Mouse (Mus musculus): Measurements from ENCODE around the gene Tagln. TPM values are rescaled to one million over a fixed set of nuclear protein-coding genes. Genes with fewer than 3 reads are reported as not detected.

Gene Tagln
- polyA plus RNA-seq, 1 experiment from 2014 or later: 10.1 TPM

DNA sequence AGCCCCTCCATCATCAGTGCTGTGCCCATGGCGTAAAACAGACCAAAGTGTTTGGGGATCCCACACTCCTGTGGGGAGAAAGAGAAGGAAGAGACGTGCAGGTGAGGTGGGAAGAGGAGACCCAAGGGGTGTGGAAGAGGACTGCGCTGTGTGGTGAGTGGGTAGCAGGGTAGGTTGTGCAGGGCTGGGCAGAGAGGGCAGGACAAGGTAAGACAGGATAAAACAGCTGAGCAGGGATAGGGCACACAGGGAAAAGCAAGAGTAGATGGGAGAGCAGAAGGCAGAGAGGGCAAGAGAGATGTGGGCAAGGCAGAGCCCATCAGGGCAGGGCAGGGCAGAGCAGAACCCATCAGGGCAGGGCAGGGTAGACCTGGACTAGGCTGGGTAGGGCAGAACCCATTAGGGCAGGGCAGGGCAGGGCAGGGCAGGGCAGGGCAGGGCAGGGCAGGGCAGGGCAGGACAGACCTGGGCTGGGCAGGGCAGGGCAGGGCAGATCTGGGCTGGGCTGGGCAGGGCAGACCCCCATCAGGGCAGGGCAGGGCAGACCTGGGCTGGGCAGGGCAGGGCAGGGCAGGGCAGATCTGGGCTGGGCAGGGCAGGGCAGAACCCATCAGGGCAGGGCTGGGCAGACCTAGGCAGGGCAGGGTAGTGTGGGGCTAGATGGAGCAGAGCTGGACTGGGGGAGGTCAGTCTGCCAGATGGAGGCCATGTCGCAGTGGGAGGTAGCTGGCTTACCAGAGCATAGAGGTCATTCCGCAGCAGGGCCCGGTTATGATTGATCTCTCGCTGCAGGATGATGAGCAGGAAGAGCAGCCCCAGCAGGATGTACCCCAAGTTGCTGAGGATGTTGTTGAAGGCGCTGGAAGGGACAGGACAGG lies 8.0 kb upstream of the Tagln start:
- no peak overlapping the region for H3K4me2 ChIP-seq (replicated peaks)
- H3K36me3 ChIP-seq: peaks cover 90% of the 10 kb centered on the region
- no peak overlapping the region for H3K27ac ChIP-seq
- no peaks in the 10 kb centered on the region for H3K4me1 ChIP-seq
- no peak overlapping the region for H3K4me3 ChIP-seq
- 88% methylated on average over 8 of the region's 8 CpGs for WGBS
- no peak overlapping the region for H3K9ac ChIP-seq
- no peaks in the 10 kb centered on the region for H3K9me3 ChIP-seq
- ATAC-seq (ENCODE audit: low FRiP score, low read depth): no peak
- no peaks in the 10 kb centered on the region for H3K27me3 ChIP-seq (replicated peaks)

GRCm38 (mm10) chr9:45942916-45943315 lies 7.1 kb upstream of the Tagln start:
- Histone ChIP-seq H3K27ac (no peak overlapping the region), H3K4me3 (no peak overlapping the region), H3K4me2 (replicated peaks) (no peak overlapping the region), H3K9ac (no peak overlapping the region), H3K9me3 (no peaks in the 10 kb centered on the region), H3K36me3 (peaks cover 92% of the 10 kb centered on the region), H3K27me3 (replicated peaks) (no peaks in the 10 kb centered on the region), H3K4me1 (no peaks in the 10 kb centered on the region)
- 93% methylated on average over 8 of the region's 8 CpGs for WGBS
- no peak for ATAC-seq (ENCODE audit: low FRiP score, low read depth)

- Histone ChIP-seq H3K36me3 (peaks cover 88% of the 10 kb centered on the region), H3K4me2 (replicated peaks) (no peak overlapping the region), H3K27ac (no peak overlapping the region), H3K27me3 (replicated peaks) (no peaks in the 10 kb centered on the region), H3K4me3 (no peak overlapping the region), H3K9ac (no peak overlapping the region), H3K4me1 (no peaks in the 10 kb centered on the region), H3K9me3 (no peaks in the 10 kb centered on the region)
- WGBS: 93% methylated on average over 16 of the region's 16 CpGs
- no peak for ATAC-seq (ENCODE audit: low FRiP score, low read depth)
Measured at GRCm38 (mm10) chr9:45942464-45942863, 6.6 kb upstream of the Tagln start.

DNA sequence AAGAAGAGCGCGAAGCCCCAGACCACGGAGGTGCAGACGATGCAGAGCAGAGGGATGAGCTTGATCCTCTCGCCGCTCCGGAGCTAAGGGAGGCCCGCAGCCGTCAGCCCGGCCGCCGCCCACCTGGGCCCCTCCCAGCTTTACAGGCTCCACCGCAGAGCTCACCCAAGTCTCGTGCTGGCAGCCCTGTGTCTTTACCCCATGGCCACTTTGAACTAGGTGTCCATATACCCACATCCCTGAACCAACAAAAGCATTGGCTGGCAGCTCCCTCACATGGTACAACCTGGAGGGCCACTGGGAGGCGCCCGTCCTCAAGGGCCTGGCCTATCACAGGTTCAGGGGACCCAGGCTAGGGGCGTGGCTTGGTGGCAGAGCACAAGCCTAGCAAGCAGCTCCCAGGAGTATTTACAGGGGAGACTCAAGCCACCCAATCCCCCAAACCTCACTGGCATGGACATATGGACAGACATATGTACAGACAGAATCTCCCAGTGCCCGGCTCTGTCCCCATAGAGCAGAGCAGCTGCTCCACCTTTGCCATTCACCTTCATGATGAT lies 5.6 kb upstream of the Tagln start:
- Histone ChIP-seq H3K9ac (no peak overlapping the region), H3K4me3 (no peak overlapping the region), H3K27ac (no peak overlapping the region), H3K9me3 (no peaks in the 10 kb centered on the region), H3K4me1 (no peaks in the 10 kb centered on the region), H3K4me2 (replicated peaks) (no peak overlapping the region), H3K27me3 (replicated peaks) (no peaks in the 10 kb centered on the region), H3K36me3 (peaks cover 78% of the 10 kb centered on the region)
- no peak for ATAC-seq (ENCODE audit: low FRiP score, low read depth)
- WGBS: 56% methylated on average over 18 of the region's 18 CpGs

GRCm38 (mm10) chr9:45939794-45940193 lies 3.9 kb upstream of the Tagln start:
- ATAC-seq (ENCODE audit: low FRiP score, low read depth): no peak
- WGBS: 89% methylated on average over 6 of the region's 6 CpGs

GRCm38 (mm10) chr9:45938952-45939637 lies 3.2 kb upstream of the Tagln start:
- peaks cover 6% of the 10 kb centered on the region for H3K4me1 ChIP-seq
- H3K27ac ChIP-seq: no peak overlapping the region
- 88% methylated on average over 15 of the region's 15 CpGs for WGBS
- H3K9me3 ChIP-seq: no peaks in the 10 kb centered on the region
- H3K27me3 ChIP-seq (replicated peaks): no peaks in the 10 kb centered on the region
- no peak for ATAC-seq (ENCODE audit: low FRiP score, low read depth)
- peaks cover 55% of the 10 kb centered on the region for H3K36me3 ChIP-seq
- H3K4me2 ChIP-seq (replicated peaks): no peak overlapping the region
- H3K9ac ChIP-seq: no peak overlapping the region
- no peak overlapping the region for H3K4me3 ChIP-seq

More at GRCm38 (mm10) chr9:45939794-45940193, 3.9 kb upstream of the Tagln start:
- Histone ChIP-seq H3K27me3 (replicated peaks) (no peaks in the 10 kb centered on the region), H3K9me3 (no peaks in the 10 kb centered on the region), H3K4me1 (peaks cover 6% of the 10 kb centered on the region), H3K9ac (no peak overlapping the region), H3K4me2 (replicated peaks) (no peak overlapping the region), H3K36me3 (peaks cover 62% of the 10 kb centered on the region), H3K4me3 (no peak overlapping the region), H3K27ac (no peak overlapping the region)

- H3K27ac ChIP-seq: no peak overlapping the region
- 95% methylated on average over 8 of the region's 8 CpGs for WGBS
- H3K36me3 ChIP-seq: peaks cover 45% of the 10 kb centered on the region
Measured at GRCm38 (mm10) chr9:45938088-45938487, 2.2 kb upstream of the Tagln start.

GRCm38 (mm10) chr9:45936883-45937282 lies 1.0 kb upstream of the Tagln start:
- Histone ChIP-seq H3K27ac (no peak overlapping the region), H3K9ac (no peak overlapping the region), H3K4me2 (replicated peaks) (no peak overlapping the region), H3K4me3 (no peak overlapping the region), H3K9me3 (no peaks in the 10 kb centered on the region), H3K36me3 (peaks cover 36% of the 10 kb centered on the region), H3K4me1 (peaks cover 6% of the 10 kb centered on the region), H3K27me3 (replicated peaks) (no peaks in the 10 kb centered on the region)
- 28% methylated on average over 3 of the region's 3 CpGs for WGBS
- ATAC-seq (ENCODE audit: low FRiP score, low read depth): no peak

More at GRCm38 (mm10) chr9:45938088-45938487, 2.2 kb upstream of the Tagln start:
- Histone ChIP-seq H3K9me3 (no peaks in the 10 kb centered on the region), H3K9ac (no peak overlapping the region), H3K4me3 (no peak overlapping the region), H3K4me1 (peaks cover 6% of the 10 kb centered on the region), H3K27me3 (replicated peaks) (no peaks in the 10 kb centered on the region), H3K4me2 (replicated peaks) (no peak overlapping the region)
- no peak for ATAC-seq (ENCODE audit: low FRiP score, low read depth)

DNA sequence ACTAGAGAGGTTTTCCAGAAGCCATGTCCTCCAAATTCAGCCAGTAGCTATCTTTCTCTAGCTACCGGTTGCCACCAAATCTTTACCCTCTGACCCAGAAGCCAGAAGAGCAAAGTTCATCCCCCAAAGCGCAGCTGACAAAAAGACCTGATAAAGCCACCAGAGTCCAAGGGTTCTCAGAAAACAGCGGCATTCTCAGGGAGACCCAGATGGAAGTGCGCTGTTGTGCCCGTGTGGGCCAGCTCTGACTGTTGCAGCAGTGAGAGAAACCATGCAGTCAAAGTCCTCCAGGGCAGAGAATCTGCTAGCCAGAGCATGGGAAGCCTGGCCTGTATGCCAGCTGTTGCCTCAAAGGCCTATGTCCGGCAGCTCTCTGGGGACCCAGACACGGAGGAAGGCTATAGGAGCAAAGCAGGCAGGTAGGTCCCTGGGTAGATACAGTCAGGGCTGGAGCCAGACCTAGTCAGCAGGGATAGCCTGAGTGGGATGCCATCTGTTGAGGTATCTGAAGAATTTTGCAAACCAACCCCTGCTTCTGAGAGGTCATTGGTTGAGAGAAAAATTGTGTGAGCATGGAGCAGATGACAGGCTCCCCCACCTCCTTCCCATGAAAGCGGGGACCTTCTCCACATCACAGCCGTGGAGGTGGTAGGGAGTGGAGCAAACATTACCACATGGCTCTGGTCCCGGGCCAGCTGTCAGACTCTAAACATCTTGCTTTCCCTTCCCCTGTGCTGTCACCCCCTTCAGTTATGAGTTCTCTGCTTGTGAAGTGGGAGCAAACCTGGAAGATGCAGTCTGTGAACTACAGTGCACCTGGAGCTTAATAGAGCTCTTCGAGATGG lies 3.1 kb downstream of the Tagln start:
- Histone ChIP-seq H3K4me2 (replicated peaks) (no peak overlapping the region), H3K27ac (no peak overlapping the region), H3K36me3 (peaks cover 40% of the 10 kb centered on the region), H3K9ac (no peak overlapping the region), H3K4me1 (peaks cover 6% of the 10 kb centered on the region), H3K9me3 (no peaks in the 10 kb centered on the region), H3K4me3 (no peak overlapping the region), H3K27me3 (replicated peaks) (no peaks in the 10 kb centered on the region)
- WGBS: 83% methylated on average over 11 of the region's 11 CpGs
- no peak for ATAC-seq (ENCODE audit: low FRiP score, low read depth)

- Histone ChIP-seq H3K27ac (no peak overlapping the region), H3K36me3 (peaks cover 49% of the 10 kb centered on the region), H3K9ac (no peak overlapping the region), H3K9me3 (no peaks in the 10 kb centered on the region), H3K27me3 (replicated peaks) (no peaks in the 10 kb centered on the region), H3K4me1 (peaks cover 6% of the 10 kb centered on the region), H3K4me2 (replicated peaks) (no peak overlapping the region), H3K4me3 (no peak overlapping the region)
- 80% methylated on average over 1 of the region's 1 CpGs for WGBS
- no peak for ATAC-seq (ENCODE audit: low FRiP score, low read depth)
Measured at GRCm38 (mm10) chr9:45931958-45932357, 3.9 kb downstream of the Tagln start.

DNA sequence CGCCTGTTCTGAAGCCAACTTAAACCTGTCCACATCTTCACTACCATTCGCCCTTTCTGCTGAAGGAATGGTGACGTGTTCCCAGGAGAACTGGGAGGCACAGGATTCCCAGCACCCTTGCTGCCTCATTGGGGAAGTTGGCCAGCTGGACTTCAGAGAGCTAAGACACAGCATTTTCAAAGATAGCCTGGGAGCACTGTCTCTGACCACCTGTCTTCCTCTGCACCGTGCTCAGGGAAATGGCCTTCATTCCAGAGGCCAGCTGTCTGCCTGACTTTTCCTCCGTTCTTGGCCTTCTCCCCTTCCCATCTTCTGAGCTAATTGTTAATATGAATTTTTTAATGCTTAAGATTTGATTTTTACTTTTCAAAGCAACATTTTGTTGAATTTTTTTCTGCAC lies 6.6 kb downstream of the Tagln start:
- WGBS: 87% methylated on average over 5 of the region's 5 CpGs
- Histone ChIP-seq H3K4me1 (no peaks in the 10 kb centered on the region), H3K9ac (no peak overlapping the region), H3K36me3 (peaks cover 66% of the 10 kb centered on the region), H3K27me3 (replicated peaks) (no peaks in the 10 kb centered on the region), H3K27ac (no peak overlapping the region), H3K4me2 (replicated peaks) (no peak overlapping the region), H3K9me3 (no peaks in the 10 kb centered on the region), H3K4me3 (no peak overlapping the region)
- ATAC-seq (ENCODE audit: low FRiP score, low read depth): no peak

DNA sequence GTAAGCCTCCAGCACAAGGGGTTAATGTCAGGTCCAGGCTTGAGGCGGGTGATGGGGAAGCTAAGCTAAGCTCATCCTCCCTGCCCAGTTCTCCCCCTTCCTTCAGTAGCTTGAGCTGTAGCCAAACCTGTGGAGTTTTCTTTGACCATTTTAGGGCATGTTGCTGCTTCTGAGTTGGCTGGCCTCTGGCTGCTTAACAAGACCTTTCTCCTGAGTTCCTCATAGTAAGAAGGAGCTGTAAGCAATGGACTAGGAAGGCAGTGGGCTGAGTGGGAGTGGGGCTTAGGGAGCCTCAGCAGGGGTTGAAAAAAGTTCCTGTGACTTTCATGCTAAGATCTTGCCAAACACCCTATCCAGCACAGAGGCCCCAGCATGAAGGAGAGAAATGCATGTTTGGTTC lies 16.0 kb downstream of the Tagln start:
- Histone ChIP-seq H3K27ac (no peak overlapping the region), H3K4me2 (replicated peaks) (no peak overlapping the region), H3K9ac (no peak overlapping the region), H3K27me3 (replicated peaks) (no peaks in the 10 kb centered on the region), H3K9me3 (no peaks in the 10 kb centered on the region), H3K4me3 (no peak overlapping the region), H3K4me1 (no peaks in the 10 kb centered on the region), H3K36me3 (peaks cover 73% of the 10 kb centered on the region)
- 88% methylated on average over 1 of the region's 1 CpGs for WGBS
- no peak for ATAC-seq (ENCODE audit: low FRiP score, low read depth)
